Mouse (Mus musculus) olfactory bulb, adult 2 months (tissue): ENCODE measurements around the gene Tmem262.

Experiments used
- CTCF ChIP-seq: fragments of 200-500 bp; IDR thresholded peaks from 2 replicates; pipeline ENCODE4 v1.5.1; 2012; ENCODE audit warnings: low read depth, mild to moderate bottlenecking, low read length, moderate library complexity; ENCODE audit not compliant: insufficient read depth
- POLR2A ChIP-seq: fragments of 200-500 bp; IDR thresholded peaks from 2 replicates; pipeline ENCODE4 v1.6.1; 2012; ENCODE audit warnings: mild to moderate bottlenecking, low read depth, low read length, moderate library complexity; ENCODE audit not compliant: insufficient read depth

DNA sequence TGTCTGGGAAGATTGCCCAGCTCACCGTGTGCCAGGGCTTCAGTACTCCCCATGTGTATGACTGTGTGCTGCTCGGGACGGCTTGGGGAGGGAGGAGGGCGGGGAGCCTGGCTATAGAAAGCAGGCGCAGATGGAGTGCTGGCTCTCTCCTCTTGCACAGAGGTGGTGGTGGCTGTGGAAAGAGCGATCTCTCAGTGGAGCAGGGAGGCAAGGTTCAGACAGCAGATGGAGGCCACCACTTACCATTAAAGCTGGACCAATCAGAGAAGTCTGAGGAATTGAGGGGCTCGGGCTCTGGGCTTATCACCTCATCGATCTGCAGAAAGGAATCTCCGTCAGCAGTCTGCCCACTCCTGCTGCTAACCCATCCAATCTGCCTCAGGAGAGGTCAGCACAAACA lies 2.3 kb downstream of the Tmem262 start, which contains the start of gene Gm28374:
- no peak for TF ChIP-seq POLR2A
- TF ChIP-seq CTCF: no peak
